Mouse (Mus musculus) lung, postnatal 0 days (tissue): ENCODE data around the gene Fam206a. TPM values are rescaled to one million over a fixed set of nuclear protein-coding genes. Genes with fewer than 3 reads are reported as not detected.
A peak's percentile ranks its signal among the peaks of the same experiment; 100 is the strongest.

Experiments used
- ATAC-seq: fragments of 200-750 bp; cut with Nextera tagmentation; 2 replicates; pipeline ENCODE4 v1.8.0; 2017; ENCODE audit warnings: moderate library complexity
- DNase-seq: peaks from one replicate; pipeline ENCODE4 v3.0.0-alpha.2; 2016; ENCODE audit warnings: low spot score
- H3K27ac ChIP-seq: fragments of 300-500 bp; sonication (generic); 2 replicates; pipeline ENCODE4 v1.5.1; 2014; ENCODE audit warnings: antibody characterized with exemption, mild to moderate bottlenecking, low read length, mixed read lengths
- H3K27me3 ChIP-seq: fragments of 300-500 bp; sonication (generic); replicated peaks from 2 replicates; pipeline ENCODE4 v1.6.1; 2014; ENCODE audit warnings: low read length, mixed read lengths; ENCODE audit not compliant: insufficient read depth
- H3K36me3 ChIP-seq: fragments of 300-500 bp; sonication (generic); 2 replicates; pipeline ENCODE4 v1.6.1; 2014; ENCODE audit warnings: low read length, mixed read lengths; ENCODE audit not compliant: insufficient read depth
- H3K4me1 ChIP-seq: fragments of 300-500 bp; sonication (generic); 2 replicates; pipeline ENCODE4 v1.6.1; 2014; ENCODE audit warnings: antibody characterized with exemption, low read depth, low read length, mixed read lengths; ENCODE audit not compliant: insufficient read depth
- H3K4me2 ChIP-seq: fragments of 300-500 bp; sonication (generic); replicated peaks from 2 replicates; pipeline ENCODE4 v1.6.1; 2014; ENCODE audit warnings: low read depth, mild to moderate bottlenecking, low read length, moderate library complexity, mixed read lengths
- H3K4me3 ChIP-seq: fragments of 300-500 bp; sonication (generic); 2 replicates; pipeline ENCODE4 v1.5.1; 2014; ENCODE audit warnings: low read depth, low read length
- H3K9ac ChIP-seq: fragments of 300-500 bp; sonication (generic); replicated peaks from 2 replicates; pipeline ENCODE4 v1.6.1; 2014; ENCODE audit warnings: low read depth, mild to moderate bottlenecking
- H3K9me3 ChIP-seq: fragments of 300-500 bp; sonication (generic); 2 replicates; pipeline ENCODE4 v1.6.1; 2016; ENCODE audit warnings: low read length, mixed read lengths
- CTCF ChIP-seq: IDR thresholded peaks from 2 replicates; pipeline ENCODE4 v1.5.1; 2016; ENCODE audit warnings: antibody characterized with exemption, mild to moderate bottlenecking
- EP300 ChIP-seq: IDR thresholded peaks from 2 replicates; pipeline ENCODE4 v1.6.1; 2016; ENCODE audit warnings: antibody characterized with exemption, mild to moderate bottlenecking, control low read depth
- WGBS: fragments of 180-500 bp; shearing (Covaris S2); extraction: QIAGEN DNeasy Blood & Tissue Kit; methylation state at CpG from one replicate; pipeline ENCODE4 v1.1.7; 2014; 5-methylcytosine and 5-hydroxymethylcytosine counted together
- polyA plus RNA-seq: library from polyadenylated mRNA; unstranded; fragments of >200 nt; fragmentation: Nextera tagmentation; extraction: Ambion mirVana; gene quantifications from 2 replicates; pipeline ENCODE4 v1.2.1, GENCODE M21; 2015

Gene Fam206a
- polyA plus RNA-seq, 1 experiment from 2014 or later, result 4.3 TPM

DNA sequence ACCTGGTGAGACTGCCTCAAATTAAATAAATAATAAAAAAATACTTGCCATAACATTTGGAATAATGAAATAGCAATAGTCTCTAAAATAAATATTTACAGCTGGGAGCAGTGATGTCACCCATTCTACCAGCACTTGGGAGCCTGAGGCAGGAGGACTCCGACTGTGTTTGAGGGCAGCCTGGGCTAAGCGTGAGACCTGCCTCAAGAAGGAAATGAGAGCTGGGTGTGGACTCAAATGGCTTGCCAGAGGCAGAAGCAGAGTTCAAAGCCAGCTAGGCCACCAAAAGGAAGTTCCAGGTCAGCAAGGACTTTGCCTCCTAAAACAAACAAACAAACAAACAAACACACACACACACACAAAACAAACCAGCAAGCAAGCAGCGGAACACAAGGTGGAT is 45.3 kb downstream of the Fam206a start:
- Histone ChIP-seq H3K9me3 (no peaks in the 10 kb centered on the region), H3K27me3 (no peaks in the 10 kb centered on the region), H3K9ac (no peak overlapping the region), H3K4me2 (no peak overlapping the region), H3K4me3 (no peak overlapping the region), H3K4me1 (no peaks in the 10 kb centered on the region), H3K36me3 (0 out of 2 replicates have a peak, but pooled peaks cover 4% of the 10 kb centered on the region), H3K27ac (no peak overlapping the region)
- ATAC-seq (no peak), DNase-seq (no peak)
- TF ChIP-seq CTCF (no peak), EP300 (no peak)
- WGBS, result 86% methylated on average over 3 of the region's 3 CpGs

DNA sequence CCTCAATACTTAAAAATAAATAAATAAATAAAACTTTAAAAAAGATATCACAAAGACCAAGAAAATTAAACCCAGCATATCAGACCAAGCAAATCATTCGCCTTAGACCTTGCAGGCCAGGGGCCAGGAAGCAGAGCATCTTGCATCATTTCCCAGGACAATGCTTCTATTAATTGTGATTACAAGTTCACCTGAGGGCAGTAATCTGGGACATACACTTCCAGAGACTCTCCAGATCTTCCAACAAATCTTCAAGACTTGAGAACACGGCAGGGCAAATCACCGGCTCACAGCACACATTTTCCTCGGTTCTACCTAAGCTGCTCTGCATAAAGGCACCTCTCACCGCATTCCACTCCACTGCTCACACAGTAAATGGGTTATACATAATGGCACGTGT is 45.9 kb downstream of the Fam206a start:
- H3K4me3 ChIP-seq, result no peak overlapping the region
- no peak for DNase-seq
- no peak for TF ChIP-seq CTCF
- TF ChIP-seq EP300, result no peak
- H3K4me2 ChIP-seq, result no peak overlapping the region
- H3K4me1 ChIP-seq, result no peaks in the 10 kb centered on the region
- no peaks in the 10 kb centered on the region for H3K9me3 ChIP-seq
- H3K36me3 ChIP-seq, result 0 out of 2 replicates have a peak, but pooled peaks cover 4% of the 10 kb centered on the region
- no peak overlapping the region for H3K9ac ChIP-seq
- no peaks in the 10 kb centered on the region for H3K27me3 ChIP-seq
- H3K27ac ChIP-seq, result no peak overlapping the region
- ATAC-seq, result no peak
- WGBS, result 86% methylated on average over 6 of the region's 6 CpGs

DNA sequence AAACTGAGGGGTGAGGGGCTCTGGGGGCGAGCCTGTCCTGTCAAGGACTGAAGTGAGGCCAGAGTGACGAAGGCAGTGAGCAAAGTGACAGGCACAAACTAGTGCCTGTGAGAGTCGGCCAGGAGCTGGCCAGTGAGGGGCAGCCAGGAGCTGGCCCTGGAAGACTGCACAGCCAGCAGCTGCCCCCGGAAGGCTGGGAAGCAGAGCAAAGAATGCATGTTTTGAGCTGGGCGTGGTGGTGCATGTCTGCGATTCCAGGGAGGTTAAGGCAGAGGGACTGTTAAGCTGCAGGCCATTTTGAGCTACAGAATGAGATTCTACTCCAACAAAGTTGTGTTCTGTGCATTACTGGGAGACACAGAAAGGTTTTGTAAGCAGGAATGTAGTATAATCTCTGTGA is 48.6 kb downstream of the Fam206a start:
- Histone ChIP-seq H3K27me3 (no peaks in the 10 kb centered on the region), H3K4me1 (no peaks in the 10 kb centered on the region), H3K9me3 (no peaks in the 10 kb centered on the region), H3K4me3 (no peak overlapping the region), H3K9ac (no peak overlapping the region), H3K36me3 (no peaks in the 10 kb centered on the region), H3K27ac (no peak overlapping the region), H3K4me2 (no peak overlapping the region)
- 14% methylated on average over 6 of the region's 6 CpGs for WGBS
- no peak for TF ChIP-seq EP300
- TF ChIP-seq CTCF, result peak; percentile 46
- peak; percentile 34 for DNase-seq
- ATAC-seq, result peak; percentile 37; the same call in 1 of the 2 replicates

- no peak overlapping the region for H3K4me2 ChIP-seq
- 94% methylated on average over 5 of the region's 5 CpGs for WGBS
- H3K4me1 ChIP-seq, result no peaks in the 10 kb centered on the region
- no peak overlapping the region for H3K9ac ChIP-seq
- no peaks in the 10 kb centered on the region for H3K27me3 ChIP-seq
- TF ChIP-seq EP300 (no peak), CTCF (no peak)
- ATAC-seq (no peak), DNase-seq (no peak)
- H3K4me3 ChIP-seq, result no peak overlapping the region
- no peak overlapping the region for H3K27ac ChIP-seq
- H3K9me3 ChIP-seq, result no peaks in the 10 kb centered on the region
- no peaks in the 10 kb centered on the region for H3K36me3 ChIP-seq
Measured at GRCm38 (mm10) chr4:56855935-56856334, 53.8 kb downstream of the Fam206a start.

DNA sequence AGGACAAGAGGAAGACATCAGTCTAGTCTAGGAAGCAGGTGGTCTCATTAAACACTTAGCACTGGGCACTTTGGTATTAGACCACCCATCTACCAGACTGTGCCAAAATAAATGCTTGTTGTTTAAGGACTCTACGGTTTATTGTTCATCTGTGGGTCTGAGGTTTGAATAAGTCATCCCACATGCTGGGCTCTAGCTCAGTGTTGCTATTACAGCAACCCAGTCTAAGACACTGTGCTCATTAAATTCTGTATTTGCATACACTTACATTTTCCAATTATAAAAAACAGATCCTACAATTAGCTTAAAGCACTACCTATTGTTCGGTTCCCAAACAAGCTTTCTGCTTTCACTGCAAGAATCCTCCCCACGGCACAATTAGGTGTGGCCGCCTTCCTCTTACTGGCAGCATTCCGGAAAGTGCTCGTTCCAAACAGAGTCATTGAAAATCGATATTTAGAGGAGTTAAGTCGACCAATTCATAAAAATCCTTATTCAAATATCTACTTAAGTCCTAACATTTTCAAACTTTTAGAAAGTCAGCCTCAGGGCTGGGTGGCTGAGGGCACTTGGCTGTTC is 54.3 kb downstream of the Fam206a start:
- TF ChIP-seq CTCF, result no peak
- no peak for TF ChIP-seq EP300
- no peaks in the 10 kb centered on the region for H3K9me3 ChIP-seq
- no peaks in the 10 kb centered on the region for H3K36me3 ChIP-seq
- 77% methylated on average over 8 of the region's 8 CpGs for WGBS
- H3K4me1 ChIP-seq, result no peaks in the 10 kb centered on the region
- H3K27me3 ChIP-seq, result no peaks in the 10 kb centered on the region
- ATAC-seq (no peak), DNase-seq (no peak)
- no peak overlapping the region for H3K9ac ChIP-seq
- no peak overlapping the region for H3K4me3 ChIP-seq
- H3K27ac ChIP-seq, result no peak overlapping the region
- no peak overlapping the region for H3K4me2 ChIP-seq

DNA sequence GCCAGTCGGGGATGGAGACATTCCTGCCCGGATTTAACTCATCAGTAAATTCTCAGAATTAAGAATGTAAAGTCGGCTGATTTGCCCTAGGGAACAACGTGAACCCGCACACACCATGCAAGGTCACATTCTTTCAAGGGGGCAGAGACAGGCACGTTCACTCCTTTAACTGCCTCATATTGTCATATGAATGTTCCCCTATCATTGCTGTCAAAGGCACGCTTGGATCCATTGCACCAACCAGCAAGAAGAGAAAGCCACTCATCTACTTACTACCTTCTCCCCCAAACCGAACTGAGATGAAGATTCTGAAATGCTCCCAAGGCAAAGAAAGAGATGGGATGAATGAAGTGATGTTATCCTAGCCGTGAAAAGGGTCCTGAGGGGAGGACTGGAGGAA is 56.6 kb downstream of the Fam206a start:
- Histone ChIP-seq H3K4me2 (no peak overlapping the region), H3K27me3 (no peaks in the 10 kb centered on the region), H3K27ac (no peak overlapping the region), H3K4me3 (no peak overlapping the region), H3K9me3 (no peaks in the 10 kb centered on the region), H3K4me1 (no peaks in the 10 kb centered on the region; the same call in 1 of the 2 replicates), H3K9ac (no peak overlapping the region), H3K36me3 (no peaks in the 10 kb centered on the region)
- 75% methylated on average over 9 of the region's 9 CpGs for WGBS
- no peak for DNase-seq
- no peak for ATAC-seq
- no peak for TF ChIP-seq CTCF
- TF ChIP-seq EP300, result no peak

Other genes starting within 250 kb of the Fam206a start
- not detected in 2 replicates for gene Gm26657, start 62.3 kb upstream of the Fam206a start, polyA plus RNA-seq
- gene Actl7b, start 60.9 kb upstream of the Fam206a start, polyA plus RNA-seq, result 0.08 TPM in 1 of 2 replicates, not detected in the other
- not detected in 2 replicates for gene Actl7a, start 58.9 kb upstream of the Fam206a start, polyA plus RNA-seq
- gene Elp1, start within 50 bp of the Fam206a start, polyA plus RNA-seq, result 14.3 and 16.4 TPM in 2 replicates
- 15.2 and 16.1 TPM in 2 replicates for gene Ctnnal1, start 62.8 kb downstream of the Fam206a start, polyA plus RNA-seq
- 12.6 and 16.7 TPM in 2 replicates for gene Tmem245, start 145.1 kb downstream of the Fam206a start, polyA plus RNA-seq
- gene Frrs1l, start 188.0 kb downstream of the Fam206a start, polyA plus RNA-seq, result 0.91 and 1.7 TPM in 2 replicates